Mouse (Mus musculus) heart, embryonic 14.5 days (tissue): ENCODE data around the gene Pcsk4. TPM values are rescaled to one million over a fixed set of nuclear protein-coding genes. Genes with fewer than 3 reads are reported as not detected.

Experiments
- ATAC-seq: fragments of 200-750 bp; cut with Nextera tagmentation; 2 replicates; pipeline ENCODE4 v1.8.0; 2017; ENCODE audit warnings: low read depth, moderate TSS enrichment; ENCODE audit not compliant: insufficient number of reproducible peaks, insufficient read depth, low FRiP score
- H3K27ac ChIP-seq, 2 experiments: fragments of 200-500 bp in 1 of 2; fragments of 300-500 bp in 1 of 2; sonication (generic) in 1 of 2; replicated peaks in 1 of 2; 2 replicates each; pipeline ENCODE4 v1.5.1; 2012 to 2014; ENCODE audit warnings: low read depth in 2 of 2, low read length in 2 of 2, control low read depth in 1 of 2, mild to moderate bottlenecking in 1 of 2, mixed read lengths in 1 of 2; ENCODE audit not compliant: control insufficient read depth in 1 of 2, insufficient read depth in 1 of 2
- H3K27me3 ChIP-seq: fragments of 300-500 bp; sonication (generic); 2 replicates; pipeline ENCODE4 v1.6.1; 2014; ENCODE audit warnings: mild to moderate bottlenecking, low read length, control low read depth; ENCODE audit not compliant: control insufficient read depth, insufficient read depth
- H3K36me3 ChIP-seq: fragments of 300-500 bp; sonication (generic); 2 replicates; pipeline ENCODE4 v1.6.1; 2014; ENCODE audit warnings: mild to moderate bottlenecking, control low read depth, low read length, mixed read lengths; ENCODE audit not compliant: control insufficient read depth, insufficient read depth
- H3K4me1 ChIP-seq, 2 experiments: fragments of 200-500 bp in 1 of 2; fragments of 300-500 bp in 1 of 2; sonication (generic) in 1 of 2; 2 replicates each; pipeline ENCODE4 v1.6.1; 2012 to 2014; ENCODE audit warnings: low read length in 2 of 2, control low read depth in 1 of 2, mixed read lengths in 1 of 2; ENCODE audit not compliant: control insufficient read depth in 2 of 2, insufficient read depth in 2 of 2
- H3K4me2 ChIP-seq: fragments of 300-500 bp; sonication (generic); 2 replicates; pipeline ENCODE4 v1.6.1; 2014; ENCODE audit warnings: mild to moderate bottlenecking, low read length
- H3K4me3 ChIP-seq, 2 experiments: fragments of 200-500 bp in 1 of 2; fragments of 300-500 bp in 1 of 2; sonication (generic) in 1 of 2; 2 replicates each; pipeline ENCODE4 v1.5.1; 2012 to 2014; ENCODE audit warnings: low read length in 2 of 2, mild to moderate bottlenecking in 2 of 2, control low read depth in 1 of 2, low read depth in 1 of 2, moderate library complexity in 1 of 2; ENCODE audit not compliant: control insufficient read depth in 1 of 2, insufficient read depth in 1 of 2
- H3K9ac ChIP-seq: fragments of 300-500 bp; sonication (generic); 2 replicates; pipeline ENCODE4 v1.6.1; 2014; ENCODE audit warnings: mild to moderate bottlenecking, low read length
- H3K9me3 ChIP-seq: fragments of 300-500 bp; sonication (generic); 2 replicates; pipeline ENCODE4 v1.6.1; 2016; ENCODE audit warnings: low read length, control low read depth; ENCODE audit not compliant: control insufficient read depth
- WGBS: fragments of 180-500 bp; shearing (Covaris S2); extraction: QIAGEN DNeasy Blood & Tissue Kit; methylation state at CpG from one replicate; pipeline ENCODE4 v1.1.7; 2014; 5-methylcytosine and 5-hydroxymethylcytosine counted together
- polyA plus RNA-seq: library from polyadenylated mRNA; unstranded; fragments of >200 nt; fragmentation: Nextera tagmentation; extraction: Ambion mirVana; gene quantifications from 2 replicates; pipeline ENCODE4 v1.2.1, GENCODE M21; 2014

Pcsk4 gene
- polyA plus RNA-seq, 1 experiment from 2014 or later, result 1.4 TPM

DNA sequence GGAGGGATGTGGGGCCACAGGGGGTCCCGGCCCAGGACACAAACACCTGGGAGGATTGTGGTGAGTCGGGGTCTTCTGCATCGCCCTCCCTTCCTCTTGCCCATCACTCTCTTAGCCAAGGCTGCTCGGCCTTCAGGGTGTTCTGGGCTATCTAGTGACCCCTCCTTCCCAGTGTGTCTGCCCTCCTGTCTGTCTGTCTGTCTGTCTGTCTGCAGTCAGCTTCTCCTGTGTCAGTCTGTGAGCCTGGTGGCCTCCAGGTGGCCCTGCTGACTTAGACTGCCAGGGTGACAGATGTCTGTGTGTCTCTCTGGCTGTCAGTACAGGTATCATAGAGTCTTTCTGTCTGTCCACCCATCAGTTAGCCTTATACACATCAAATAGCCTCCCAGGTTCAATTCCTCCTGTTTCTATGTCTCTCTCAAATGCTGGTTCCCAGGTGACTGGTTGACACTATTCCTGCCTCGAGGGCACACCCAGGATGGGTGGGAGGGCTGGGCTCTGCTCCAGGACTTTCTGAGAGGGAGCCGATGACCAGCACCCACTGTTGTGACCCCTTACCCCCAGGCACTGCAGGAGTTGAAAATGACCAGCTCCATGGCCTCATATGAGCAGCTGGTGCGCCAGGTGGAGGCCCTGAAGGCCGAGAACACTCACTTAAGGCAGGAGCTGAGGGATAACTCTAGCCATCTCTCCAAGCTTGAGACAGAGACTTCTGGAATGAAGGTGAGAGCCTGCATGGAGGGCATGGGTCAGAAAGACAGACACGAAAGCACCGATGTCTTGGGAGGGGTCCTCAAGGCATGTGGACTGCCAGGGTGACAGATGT is 27.8 kb downstream of the Pcsk4 start:
- H3K27ac ChIP-seq, result no peak overlapping the region
- peaks cover 5 to 11% of the 10 kb centered on the region in 2 experiments; a peak in 2 of 4 replicates for H3K4me1 ChIP-seq
- no peaks in the 10 kb centered on the region for H3K36me3 ChIP-seq
- no peak for ATAC-seq
- 0 out of 2 replicates have a peak overlapping the region, but pooled peaks have one; percentile 12 for H3K4me2 ChIP-seq
- H3K9ac ChIP-seq, result no peak overlapping the region
- no peaks in the 10 kb centered on the region for H3K9me3 ChIP-seq
- peaks cover 96% of the 10 kb centered on the region for H3K27me3 ChIP-seq
- 83% methylated on average over 10 of the region's 10 CpGs for WGBS
- H3K4me3 ChIP-seq, result no peak overlapping the region; a peak in 1 of 4 replicates

DNA sequence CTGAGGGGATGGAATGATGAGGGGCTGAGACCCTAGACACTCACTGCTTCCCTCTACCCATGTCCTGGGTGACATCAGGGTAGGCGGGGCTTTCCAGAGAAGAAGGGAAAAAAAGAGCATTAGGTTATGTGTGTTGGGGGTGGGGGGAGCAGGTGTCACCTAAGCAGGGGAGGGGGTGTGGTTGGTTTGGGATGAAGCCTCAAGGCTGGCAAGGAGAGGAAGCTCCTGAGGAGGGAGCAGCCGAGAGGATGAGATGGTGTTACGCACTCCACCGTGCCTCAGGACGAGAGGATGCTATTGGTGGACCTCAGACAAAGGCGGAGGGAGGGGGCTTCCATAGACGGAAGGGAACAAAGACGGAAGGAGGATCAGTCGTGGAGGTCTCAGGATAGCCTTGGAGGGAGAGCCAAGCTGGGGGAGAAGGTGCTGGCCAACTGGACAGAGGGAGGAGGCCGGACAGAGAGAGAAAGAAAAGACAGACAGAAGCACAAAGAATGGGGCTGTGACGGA is 28.6 kb downstream of the Pcsk4 start:
- no peaks in the 10 kb centered on the region for H3K36me3 ChIP-seq
- no peak overlapping the region for H3K4me3 ChIP-seq
- no peaks in the 10 kb centered on the region for H3K9me3 ChIP-seq
- H3K4me2 ChIP-seq, result no peak overlapping the region
- H3K4me1 ChIP-seq, result peaks cover 11 to 15% of the 10 kb centered on the region in 2 experiments; a peak in 2 of 4 replicates
- no peak overlapping the region for H3K27ac ChIP-seq
- WGBS, result 36% methylated on average over 11 of the region's 11 CpGs
- ATAC-seq, result no peak
- no peak overlapping the region for H3K9ac ChIP-seq
- peaks cover 90% of the 10 kb centered on the region for H3K27me3 ChIP-seq

DNA sequence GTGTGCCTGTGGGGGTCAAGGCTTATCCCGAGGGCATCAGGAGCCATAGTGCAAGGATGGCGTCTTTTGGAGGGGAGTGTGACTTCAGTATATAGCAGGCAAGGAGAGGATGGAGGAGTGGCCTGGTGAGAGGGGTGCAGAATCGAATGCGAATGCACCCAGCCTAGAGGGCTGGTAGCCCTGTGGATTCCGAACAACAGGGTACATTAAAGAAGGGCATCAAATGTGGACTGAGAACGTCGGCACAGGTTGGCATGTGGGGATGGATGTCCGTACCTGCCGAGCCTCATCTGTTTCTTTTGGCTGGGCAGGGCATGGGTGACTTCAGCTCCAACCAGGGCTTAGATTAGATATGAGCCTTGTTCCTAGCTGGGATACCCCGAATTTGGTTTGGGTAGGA is 29.5 kb downstream of the Pcsk4 start:
- Histone ChIP-seq H3K27me3 (peaks cover 81% of the 10 kb centered on the region), H3K36me3 (peaks cover 3% of the 10 kb centered on the region), H3K4me1 (peaks cover 12 to 20% of the 10 kb centered on the region in 2 experiments; a peak in 2 of 4 replicates), H3K27ac (no peak overlapping the region), H3K4me2 (no peak overlapping the region), H3K9ac (no peak overlapping the region), H3K4me3 (no peak overlapping the region), H3K9me3 (no peaks in the 10 kb centered on the region)
- no peak for ATAC-seq
- 51% methylated on average over 10 of the region's 10 CpGs for WGBS

DNA sequence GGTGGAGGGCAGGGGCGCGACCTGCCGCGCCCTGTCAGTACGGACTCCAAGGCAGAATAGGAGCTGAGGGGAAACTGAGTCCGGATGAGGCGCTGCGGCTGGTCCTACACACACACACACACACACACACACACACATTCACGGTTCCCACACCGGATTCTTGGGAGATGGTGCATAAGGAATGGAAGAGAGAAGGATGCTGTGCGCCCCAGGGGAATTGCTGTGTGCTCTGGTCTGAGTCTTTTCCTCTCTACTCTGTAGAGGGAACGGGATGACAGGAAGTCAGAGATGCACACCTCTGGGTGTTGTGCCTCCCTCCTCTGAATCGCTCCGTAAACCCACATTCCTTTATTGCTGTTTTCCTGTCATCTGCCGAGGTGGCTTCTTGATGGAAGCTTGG is 30.0 kb downstream of the Pcsk4 start:
- Histone ChIP-seq H3K4me1 (peaks cover 13 to 22% of the 10 kb centered on the region in 2 experiments; a peak in 2 of 4 replicates), H3K9me3 (no peaks in the 10 kb centered on the region), H3K4me2 (no peak overlapping the region), H3K27ac (no peak overlapping the region), H3K9ac (no peak overlapping the region), H3K27me3 (peaks cover 76% of the 10 kb centered on the region), H3K36me3 (peaks cover 8% of the 10 kb centered on the region), H3K4me3 (no peak overlapping the region; a peak in 1 of 4 replicates)
- no peak for ATAC-seq
- 15% methylated on average over 15 of the region's 15 CpGs for WGBS

DNA sequence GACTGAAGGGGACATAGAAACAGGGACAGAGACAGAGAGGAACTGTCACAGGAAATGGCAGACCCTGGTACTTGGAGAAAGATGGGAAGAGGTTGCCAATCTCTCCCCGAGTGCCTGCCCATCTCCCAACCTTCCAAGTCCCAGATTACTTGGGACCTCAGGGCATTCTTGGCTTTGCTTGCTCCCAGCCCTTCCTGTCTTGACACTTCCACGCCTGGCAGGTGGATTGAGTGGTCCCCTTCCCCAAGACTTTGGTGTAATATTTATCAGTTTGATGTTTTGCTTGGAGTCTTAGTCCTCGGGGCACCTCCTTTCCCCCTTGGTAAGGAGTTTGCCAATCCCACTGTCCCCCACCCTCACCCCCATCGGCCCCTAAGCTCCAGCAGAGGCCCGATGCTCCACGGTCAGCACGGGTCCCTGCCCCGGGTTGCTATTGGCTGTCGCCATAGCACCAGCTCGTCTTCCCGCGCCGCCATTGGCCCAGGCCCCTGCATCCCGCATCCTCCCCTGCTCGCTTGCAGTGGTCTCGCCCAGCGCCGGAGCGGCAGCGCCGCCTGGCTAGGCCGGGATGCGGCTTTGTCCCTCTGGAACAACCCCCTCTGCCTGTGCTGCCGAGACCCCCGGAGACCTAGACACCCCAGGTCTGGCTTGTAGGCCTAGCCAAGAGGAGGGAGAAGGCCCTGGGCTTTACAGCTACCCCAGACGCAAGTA is 30.6 kb downstream of the Pcsk4 start:
- H3K9me3 ChIP-seq, result no peaks in the 10 kb centered on the region
- H3K4me2 ChIP-seq, result no peak overlapping the region
- H3K9ac ChIP-seq, result no peak overlapping the region
- peaks cover 15 to 27% of the 10 kb centered on the region in 2 experiments; a peak in 2 of 4 replicates for H3K4me1 ChIP-seq
- whole genome bisulfite sequencing, result 4% methylated on average over 26 of the region's 26 CpGs
- no peak for ATAC-seq
- H3K4me3 ChIP-seq, result no peak overlapping the region; a peak in 1 of 4 replicates
- no peak overlapping the region for H3K27ac ChIP-seq
- H3K27me3 ChIP-seq, result peaks cover 70% of the 10 kb centered on the region
- peaks cover 14% of the 10 kb centered on the region for H3K36me3 ChIP-seq

DNA sequence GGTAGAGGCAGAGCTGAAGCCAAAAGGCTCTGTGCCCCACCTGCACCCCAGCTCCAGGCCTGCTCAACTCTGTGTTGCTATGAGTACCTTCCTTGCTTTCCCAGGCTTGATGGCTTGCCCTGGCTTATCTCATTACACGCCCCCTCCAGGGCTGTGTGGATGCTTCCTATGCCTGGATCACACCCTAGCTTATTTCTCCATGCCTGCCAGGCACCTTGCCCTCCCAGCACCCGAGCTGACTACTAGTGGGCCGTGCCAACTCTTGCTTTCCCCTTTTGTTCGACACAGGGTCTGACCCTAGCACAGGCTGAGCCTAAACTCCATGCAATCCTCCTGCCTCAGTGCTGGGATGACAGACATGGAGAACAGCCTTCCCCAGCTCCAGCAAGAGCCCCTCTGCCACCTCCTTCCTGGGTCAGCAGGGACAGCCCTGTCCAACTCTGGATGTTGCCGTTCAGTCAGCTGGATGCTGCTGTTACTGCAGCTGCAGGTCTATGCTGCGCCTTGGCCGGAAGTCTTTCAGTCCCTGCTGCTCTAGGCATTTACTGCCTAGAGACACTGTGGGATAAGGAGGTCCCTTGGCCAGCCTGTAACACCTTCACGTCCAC is 31.7 kb downstream of the Pcsk4 start:
- H3K4me3 ChIP-seq, result no peak overlapping the region
- H3K36me3 ChIP-seq, result peaks cover 22% of the 10 kb centered on the region
- 0 out of 2 replicates have a peak overlapping the region, but pooled peaks have one; percentile 25 for H3K9ac ChIP-seq
- WGBS, result 56% methylated on average over 8 of the region's 8 CpGs
- peaks cover 61% of the 10 kb centered on the region for H3K27me3 ChIP-seq
- H3K4me1 ChIP-seq, result peaks cover 18 to 34% of the 10 kb centered on the region in 2 experiments; a peak in 2 of 4 replicates
- no peak for ATAC-seq
- H3K4me2 ChIP-seq, result no peak overlapping the region
- H3K9me3 ChIP-seq, result no peaks in the 10 kb centered on the region
- no peak overlapping the region for H3K27ac ChIP-seq

DNA sequence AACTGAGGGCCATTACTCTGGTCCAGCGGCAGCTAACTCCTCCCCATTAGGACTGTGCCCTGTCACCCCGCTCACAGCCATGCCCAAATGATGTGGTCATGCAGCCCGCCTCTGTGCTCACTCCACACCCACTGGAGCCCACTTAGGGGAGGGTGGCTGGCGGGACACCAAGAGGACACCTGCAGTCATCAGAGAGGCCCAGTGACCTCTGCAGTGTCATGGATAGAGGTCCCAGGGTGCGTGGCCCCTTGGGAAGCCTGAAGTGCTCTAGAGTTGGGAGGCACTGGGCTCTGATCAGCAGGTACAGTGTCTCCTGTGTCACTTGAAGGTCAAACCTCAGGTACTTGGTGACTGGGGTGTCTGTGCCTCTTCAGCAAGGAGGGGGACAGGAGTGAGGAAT is 32.5 kb downstream of the Pcsk4 start:
- Histone ChIP-seq H3K36me3 (peaks cover 22% of the 10 kb centered on the region), H3K4me3 (no peak overlapping the region), H3K4me1 (peaks cover 14 to 26% of the 10 kb centered on the region in 2 experiments; a peak in 2 of 4 replicates), H3K9ac (no peak overlapping the region), H3K4me2 (no peak overlapping the region; the same call in 1 of the 2 replicates), H3K27me3 (peaks cover 54% of the 10 kb centered on the region), H3K9me3 (no peaks in the 10 kb centered on the region), H3K27ac (no peak overlapping the region)
- WGBS, result 79% methylated on average over 5 of the region's 5 CpGs
- no peak for ATAC-seq
